10 mouse cellular contexts compared by ENCODE assay signal in genomic region chr9:60119846-60120245, GRCm38 (mm10).
DNase-seq lines count a peak whose midpoint lies in the region; ATAC-seq and TF ChIP-seq lines count a peak whose summit lies in the region.
"Had no signal": no experiment of that assay in that cellular context is flagged by ENCODE, and none has a peak within 500 bp of the region (broad histone marks: within the 10 kb centered on the region; RNA-seq: fewer than 3 reads in every experiment).

No protein-coding gene starts in this region.

- ATAC-seq in midbrain, embryonic 11.5 days (ENCODE audit: low FRiP score): no peak
- no peak for ATAC-seq in midbrain, embryonic 14.5 days (ENCODE audit: low FRiP score, low TSS enrichment)
- no peak for ATAC-seq in heart, postnatal 0 days (ENCODE audit: insufficient read depth, low read depth)
- no peak for ATAC-seq in stomach, embryonic 14.5 days (ENCODE audit: insufficient number of reproducible peaks, insufficient read depth, low FRiP score, low read depth)

- peak; percentile 19 for DNase-seq in adrenal gland, postnatal 14 days
- DNase-seq in adrenal gland, adult 2 months: no peak
- DNase-seq in midbrain, embryonic 11.5 days (ENCODE audit: low spot score, missing footprints): peak; percentile 59
- DNase-seq in midbrain, embryonic 14.5 days: no peak
- peak; percentile 7 for DNase-seq in heart, postnatal 0 days (ENCODE audit: low spot score)
- DNase-seq in thymus, adult 2 months: no peak
- no peak for DNase-seq in thymus, postnatal 4 days
- DNase-seq: adrenal gland, postnatal 36 days; liver, embryonic 13.5 days had no signal

- TF ChIP-seq EP300 in heart, postnatal 0 days (IDR thresholded peaks at IDR 0.05; ENCODE audit: low read depth): no peak

- no peaks in the 10 kb centered on the region for H3K4me1 ChIP-seq in midbrain, embryonic 11.5 days (ENCODE audit: control insufficient read depth, insufficient read depth, low read length)
- H3K4me1 ChIP-seq in midbrain, embryonic 14.5 days (ENCODE audit: control insufficient read depth, insufficient read depth, low read length): 0 out of 2 replicates have a peak, but pooled peaks cover 7% of the 10 kb centered on the region
- H3K4me1 ChIP-seq in heart, postnatal 0 days (ENCODE audit: control insufficient read depth, insufficient read depth): no peaks in the 10 kb centered on the region
- 0 out of 2 replicates have a peak, but pooled peaks cover 5% of the 10 kb centered on the region for H3K4me1 ChIP-seq in stomach, embryonic 14.5 days (ENCODE audit: control insufficient read depth, insufficient read depth, low read length)
- no peaks in the 10 kb centered on the region for H3K4me1 ChIP-seq in thymus, adult 2 months (replicated peaks; ENCODE audit: control insufficient read depth, insufficient read depth, low read length)
- H3K4me1 ChIP-seq: liver, embryonic 13.5 days had no signal

- no peak overlapping the region for H3K27ac ChIP-seq in midbrain, embryonic 11.5 days (ENCODE audit: low read depth, low read length)
- H3K27ac ChIP-seq in midbrain, embryonic 14.5 days (replicated peaks; ENCODE audit: low read depth, low read length): no peak overlapping the region
- H3K27ac ChIP-seq in heart, postnatal 0 days (ENCODE audit: low read depth): no peak overlapping the region
- 0 out of 2 replicates have a peak overlapping the region, but pooled peaks have one; percentile 35 for H3K27ac ChIP-seq in stomach, embryonic 14.5 days (ENCODE audit: low read length)
- H3K27ac ChIP-seq in thymus, adult 2 months (ENCODE audit: control insufficient read depth, insufficient read depth, low read length): no peak overlapping the region
- H3K27ac ChIP-seq: liver, embryonic 13.5 days had no signal

- TF ChIP-seq POLR2A in thymus, adult 2 months (IDR thresholded peaks at IDR 0.05; ENCODE audit: control insufficient read depth, extremely low read depth, insufficient read depth, low read length, poor library complexity): no peak

- WGBS in midbrain, embryonic 11.5 days: 71% methylated on average over 7 of the region's 7 CpGs
- WGBS in midbrain, embryonic 14.5 days: 64% methylated on average over 7 of the region's 7 CpGs
- WGBS in heart, postnatal 0 days: 48% methylated on average over 7 of the region's 7 CpGs
- WGBS in stomach, embryonic 14.5 days: 38% methylated on average over 7 of the region's 7 CpGs
- WGBS in thymus, adult 2 months: 95% methylated on average over 7 of the region's 7 CpGs

- H3K27me3 ChIP-seq in midbrain, embryonic 11.5 days (ENCODE audit: control insufficient read depth, insufficient read depth, low read length): no peaks in the 10 kb centered on the region
- no peaks in the 10 kb centered on the region for H3K27me3 ChIP-seq in midbrain, embryonic 14.5 days (ENCODE audit: control insufficient read depth, insufficient read depth, low read length)
- H3K27me3 ChIP-seq in heart, postnatal 0 days (ENCODE audit: control insufficient read depth, insufficient read depth, low read length): no peaks in the 10 kb centered on the region
- no peaks in the 10 kb centered on the region for H3K27me3 ChIP-seq in stomach, embryonic 14.5 days (ENCODE audit: control insufficient read depth, insufficient read depth, low read length)
- no peaks in the 10 kb centered on the region for H3K27me3 ChIP-seq in thymus, adult 2 months (ENCODE audit: control insufficient read depth, insufficient read depth, low read length)
- H3K27me3 ChIP-seq: liver, embryonic 13.5 days had no signal

- H3K9me3 ChIP-seq in midbrain, embryonic 11.5 days (ENCODE audit: control insufficient read depth, low read length): no peaks in the 10 kb centered on the region
- no peaks in the 10 kb centered on the region for H3K9me3 ChIP-seq in midbrain, embryonic 14.5 days (ENCODE audit: control insufficient read depth, low read length)
- no peaks in the 10 kb centered on the region for H3K9me3 ChIP-seq in heart, postnatal 0 days (replicated peaks; ENCODE audit: control insufficient read depth, low read length)
- no peaks in the 10 kb centered on the region for H3K9me3 ChIP-seq in stomach, embryonic 14.5 days (ENCODE audit: control insufficient read depth, low read depth, low read length)
- H3K9me3 ChIP-seq: liver, embryonic 13.5 days had no signal

- no peak overlapping the region for H3K4me2 ChIP-seq in midbrain, embryonic 11.5 days
- H3K4me2 ChIP-seq in midbrain, embryonic 14.5 days (ENCODE audit: low read length): no peak overlapping the region
- no peak overlapping the region for H3K4me2 ChIP-seq in heart, postnatal 0 days (ENCODE audit: low read depth, low read length)
- H3K4me2 ChIP-seq in stomach, embryonic 14.5 days (replicated peaks; ENCODE audit: low read depth, low read length): no peak overlapping the region
- H3K4me2 ChIP-seq: liver, embryonic 13.5 days had no signal

- H3K9ac ChIP-seq in midbrain, embryonic 11.5 days (ENCODE audit: low read length): no peak overlapping the region
- H3K9ac ChIP-seq in midbrain, embryonic 14.5 days (replicated peaks; ENCODE audit: low read length): no peak overlapping the region
- H3K9ac ChIP-seq in heart, postnatal 0 days (replicated peaks; ENCODE audit: low read depth, low read length): no peak overlapping the region
- no peak overlapping the region for H3K9ac ChIP-seq in stomach, embryonic 14.5 days (replicated peaks; ENCODE audit: low read depth, low read length)
- H3K9ac ChIP-seq: liver, embryonic 13.5 days had no signal

- no peak for TF ChIP-seq CTCF in heart, postnatal 0 days (IDR thresholded peaks at IDR 0.05; ENCODE audit: low read depth)
- no peak for TF ChIP-seq CTCF in thymus, adult 2 months (IDR thresholded peaks at IDR 0.05; ENCODE audit: borderline replicate concordance, control insufficient read depth, extremely low read depth, insufficient read depth, low read length, poor library complexity)

- no peak overlapping the region for H3K4me3 ChIP-seq in midbrain, embryonic 11.5 days (ENCODE audit: low read depth, low read length)
- H3K4me3 ChIP-seq in midbrain, embryonic 14.5 days (replicated peaks; ENCODE audit: low read depth, low read length): no peak overlapping the region
- no peak overlapping the region for H3K4me3 ChIP-seq in heart, postnatal 0 days (ENCODE audit: low read depth, low read length)
- H3K4me3 ChIP-seq in stomach, embryonic 14.5 days (ENCODE audit: low read depth, low read length): no peak overlapping the region
- H3K4me3 ChIP-seq in thymus, adult 2 months (ENCODE audit: control insufficient read depth, insufficient read depth, low read length): no peak overlapping the region
- H3K4me3 ChIP-seq: liver, embryonic 13.5 days had no signal

- H3K36me3 ChIP-seq in midbrain, embryonic 11.5 days (ENCODE audit: control insufficient read depth, insufficient read depth, low read length): no peaks in the 10 kb centered on the region
- no peaks in the 10 kb centered on the region for H3K36me3 ChIP-seq in midbrain, embryonic 14.5 days (ENCODE audit: control insufficient read depth, insufficient read depth, low read length)
- H3K36me3 ChIP-seq in heart, postnatal 0 days (replicated peaks; ENCODE audit: control insufficient read depth, insufficient read depth, low read length): no peaks in the 10 kb centered on the region
- H3K36me3 ChIP-seq in stomach, embryonic 14.5 days (ENCODE audit: control insufficient read depth, insufficient read depth, low read length): no peaks in the 10 kb centered on the region
- H3K36me3 ChIP-seq in thymus, adult 2 months (ENCODE audit: control insufficient read depth, insufficient read depth, low read length): no peaks in the 10 kb centered on the region
- H3K36me3 ChIP-seq: liver, embryonic 13.5 days had no signal

Comparison
In these comparisons a context has a peak if more than half of its experiments do, and no peak if none do; other contexts are left out.
1. DNase-seq: peak in adrenal gland, postnatal 14 days (single experiment), midbrain, embryonic 11.5 days (single experiment) and heart, postnatal 0 days (single experiment); none in adrenal gland, adult 2 months (single experiment), midbrain, embryonic 14.5 days (single experiment), thymus, adult 2 months (single experiment) and thymus, postnatal 4 days (single experiment).